In genomic region chr1:190149233-190149741, GRCm38 (mm10) we compare ENCODE assay signal across 13 mouse cellular contexts. TPM values are rescaled to one million over a fixed set of nuclear protein-coding genes. Genes with fewer than 3 reads are reported as not detected.
DNase-seq lines count a peak whose midpoint lies in the region; ATAC-seq lines count a peak whose summit lies in the region.
"Had no signal": no experiment of that assay in that cellular context is flagged by ENCODE, and none has a peak within 500 bp of the region (broad histone marks: within the 10 kb centered on the region; RNA-seq: fewer than 3 reads in every experiment).

No protein-coding gene starts in this region.

- peak; percentile 64 for DNase-seq in heart, adult 11 months
- DNase-seq in heart, postnatal 10 days = no peak
- DNase-seq in Muller cell, postnatal 12 days (ENCODE audit: inconsistent ontology term) = peak; percentile 52
- peak; percentile 91 for DNase-seq in midbrain, embryonic 11.5 days (ENCODE audit: low spot score, missing footprints)
- DNase-seq in left cerebral cortex, postnatal 4 days = no peak
- DNase-seq in B cell, adult 2 months = no peak
- DNase-seq: adrenal gland, adult 8-10 months; cerebellum, adult 2 months; liver, embryonic 13.5 days had no signal

- ATAC-seq in forebrain, embryonic 15.5 days (replicated peaks) = no peak
- peak; percentile 57; the same call in 1 of the 2 replicates for ATAC-seq in midbrain, embryonic 11.5 days (ENCODE audit: low FRiP score)
- ATAC-seq in erythroblast, adult 5-6 weeks (replicated peaks; ENCODE audit: low FRiP score, poor library complexity, severe bottlenecking) = no peak

- no peaks in the 10 kb centered on the region for H3K9me3 ChIP-seq in forebrain, embryonic 15.5 days
- H3K9me3 ChIP-seq in midbrain, embryonic 11.5 days (ENCODE audit: control insufficient read depth, low read length) = no peaks in the 10 kb centered on the region
- H3K9me3 ChIP-seq: liver, embryonic 13.5 days had no signal

- WGBS in forebrain, embryonic 15.5 days = 17% methylated on average over 17 of the region's 17 CpGs
- 22% methylated on average over 17 of the region's 17 CpGs for WGBS in midbrain, embryonic 11.5 days

- peak overlapping the region; percentile 17; the same call in 1 of the 2 replicates for H3K4me2 ChIP-seq in forebrain, embryonic 15.5 days (replicated peaks)
- peak overlapping the region; percentile 31 for H3K4me2 ChIP-seq in midbrain, embryonic 11.5 days
- H3K4me2 ChIP-seq: liver, embryonic 13.5 days had no signal

- peaks cover 14% of the 10 kb centered on the region for H3K27me3 ChIP-seq in forebrain, embryonic 15.5 days
- H3K27me3 ChIP-seq in midbrain, embryonic 11.5 days (ENCODE audit: control insufficient read depth, insufficient read depth, low read length) = no peaks in the 10 kb centered on the region; the same call in 1 of the 2 replicates
- H3K27me3 ChIP-seq: liver, embryonic 13.5 days had no signal

- no peak overlapping the region for H3K9ac ChIP-seq in forebrain, embryonic 15.5 days (replicated peaks)
- peak overlapping the region; percentile 44; the same call in 1 of the 2 replicates for H3K9ac ChIP-seq in midbrain, embryonic 11.5 days (ENCODE audit: low read length)
- H3K9ac ChIP-seq: liver, embryonic 13.5 days had no signal

- H3K36me3 ChIP-seq in forebrain, embryonic 15.5 days = no peaks in the 10 kb centered on the region
- no peaks in the 10 kb centered on the region for H3K36me3 ChIP-seq in midbrain, embryonic 11.5 days (ENCODE audit: control insufficient read depth, insufficient read depth, low read length)
- H3K36me3 ChIP-seq: liver, embryonic 13.5 days had no signal

- intact Hi-C loops in heart, postnatal 10 days (cut with DNase I) = no loop called here
- intact Hi-C loops in left cerebral cortex, postnatal 4 days (cut with DNase I) = no loop called here

- H3K4me1 ChIP-seq in forebrain, embryonic 15.5 days = peaks cover 18% of the 10 kb centered on the region
- H3K4me1 ChIP-seq in midbrain, embryonic 11.5 days (ENCODE audit: control insufficient read depth, insufficient read depth, low read length) = peaks cover 25% of the 10 kb centered on the region
- H3K4me1 ChIP-seq: liver, embryonic 13.5 days had no signal

- no peak overlapping the region for H3K4me3 ChIP-seq in forebrain, embryonic 15.5 days
- no peak overlapping the region for H3K4me3 ChIP-seq in midbrain, embryonic 11.5 days (ENCODE audit: low read depth, low read length)
- H3K4me3 ChIP-seq: liver, embryonic 13.5 days had no signal

- H3K27ac ChIP-seq in forebrain, embryonic 15.5 days (replicated peaks) = no peak overlapping the region
- H3K27ac ChIP-seq in midbrain, embryonic 11.5 days (ENCODE audit: low read depth, low read length) = peak overlapping the region; percentile 47
- H3K27ac ChIP-seq: liver, embryonic 13.5 days had no signal

RNA-seq across cellular contexts. Expression of gene Prox1, which starts 21.2 kb away (rescaled TPM):
- total RNA-seq in heart, postnatal 10 days (2021) = 10 to 100 TPM; 34.3 to 68.1 TPM
- polyA plus RNA-seq in forebrain, embryonic 15.5 days (2015; fragmentation: Nextera tagmentation; extraction: Ambion mirVana) = 10.1 and 13.1 TPM in 2 replicates
- 8.3 TPM in 2 replicates for polyA plus RNA-seq in midbrain, embryonic 11.5 days (2014; fragmentation: Nextera tagmentation; extraction: Ambion mirVana)
- not detected in 2 replicates for total RNA-seq in erythroblast, adult 5-6 weeks (2015; ENCODE audit: low replicate concordance)
- not detected in 2 replicates for total RNA-seq in erythroblast, adult 5-6 weeks (2017; ENCODE audit: low replicate concordance)
- 10 to 100 TPM; 11.6 to 16.3 TPM for total RNA-seq in left cerebral cortex, postnatal 4 days (2021)
- total RNA-seq: megakaryocyte progenitor cell, adult 5-6 weeks; MEL had no signal

Comparison
In these comparisons a context has a peak if more than half of its experiments do, and no peak if none do; other contexts are left out.
1. DNase-seq: peak in heart, adult 11 months (single experiment), Muller cell, postnatal 12 days (single experiment) and midbrain, embryonic 11.5 days (single experiment); none in heart, postnatal 10 days (0 of 2), left cerebral cortex, postnatal 4 days (single experiment) and B cell, adult 2 months (0 of 2).
2. RNA of gene Prox1, which starts 21.2 kb away (total RNA-seq): 34.3 to 68.1 TPM in heart, postnatal 10 days and 11.6 to 16.3 TPM in left cerebral cortex, postnatal 4 days; not detected in erythroblast, adult 5-6 weeks; every median in the first group is over 10 times any median in the second.